In genomic region chr19:46731351-46731750, GRCm38 (mm10) we compare ENCODE assay signal across 25 mouse cellular contexts. TPM values are rescaled to one million over a fixed set of nuclear protein-coding genes. Genes with fewer than 3 reads are reported as not detected.
"Had no signal": no experiment of that assay in that cellular context is flagged by ENCODE, and none has a peak within 500 bp of the region (broad histone marks: within the 10 kb centered on the region; RNA-seq: fewer than 3 reads in every experiment).

No protein-coding gene starts in this region.

- H3K9ac ChIP-seq: heart, embryonic 12.5 days; hindbrain, embryonic 13.5 days; hindbrain, embryonic 15.5 days; kidney, embryonic 15.5 days; limb, embryonic 13.5 days; limb, embryonic 15.5 days had no signal

- H3K4me3 ChIP-seq: heart, adult 2 months; heart, embryonic 12.5 days; hindbrain, embryonic 13.5 days; hindbrain, embryonic 15.5 days; kidney, embryonic 15.5 days; limb, embryonic 13.5 days; limb, embryonic 15.5 days had no signal

- H3K9me3 ChIP-seq: heart, embryonic 12.5 days; hindbrain, embryonic 13.5 days; hindbrain, embryonic 15.5 days; kidney, embryonic 15.5 days; limb, embryonic 13.5 days; limb, embryonic 15.5 days had no signal

- H3K4me1 ChIP-seq: limb, embryonic 13.5 days; limb, embryonic 15.5 days had no signal

- ATAC-seq: hindbrain, postnatal 0 days; intestine, embryonic 16.5 days had no signal

- H3K27me3 ChIP-seq: heart, embryonic 12.5 days; hindbrain, embryonic 13.5 days; hindbrain, embryonic 15.5 days; kidney, embryonic 15.5 days; limb, embryonic 13.5 days; limb, embryonic 15.5 days had no signal

- H3K36me3 ChIP-seq: hindbrain, embryonic 13.5 days had no signal

- H3K27ac ChIP-seq: heart, adult 2 months; hindbrain, embryonic 13.5 days; hindbrain, embryonic 15.5 days; hindbrain, postnatal 0 days; kidney, embryonic 15.5 days; kidney, postnatal 0 days; limb, embryonic 13.5 days; limb, embryonic 15.5 days had no signal

- H3K4me2 ChIP-seq: heart, embryonic 12.5 days; hindbrain, embryonic 13.5 days; hindbrain, embryonic 15.5 days; kidney, embryonic 15.5 days; limb, embryonic 13.5 days; limb, embryonic 15.5 days; liver, embryonic 11.5 days had no signal

- DNase-seq: gastrocnemius, postnatal 14 days; gastrocnemius, postnatal 36 days; heart, adult 11 months; heart, adult 2 months; heart, postnatal 10 days; kidney, adult 11 months; kidney, adult 2 months; kidney, adult 9 months; kidney, postnatal 14 days; kidney, postnatal 36 days; layer of hippocampus, adult 9-11 months; layer of hippocampus, postnatal 36 days; left cerebral cortex, postnatal 4 days had no signal

RNA-seq across cellular contexts. Expression of gene Cyp17a1, which starts 58.4 kb away (rescaled TPM):
- polyA plus RNA-seq: hindbrain, embryonic 13.5 days; hindbrain, embryonic 15.5 days; hindbrain, postnatal 0 days; intestine, embryonic 14.5 days; kidney, postnatal 0 days; limb, embryonic 11.5 days had no signal
